Mouse (Mus musculus) neural tube, embryonic 11.5 days (tissue): ENCODE data around the gene Amfr. TPM values are rescaled to one million over a fixed set of nuclear protein-coding genes. Genes with fewer than 3 reads are reported as not detected.

Experiments used
- ATAC-seq: fragments of 200-750 bp; cut with Nextera tagmentation; 2 replicates; pipeline ENCODE4 v1.8.0; 2017; ENCODE audit warnings: moderate number of reproducible peaks, mild to moderate bottlenecking, moderate TSS enrichment, moderate library complexity; ENCODE audit not compliant: insufficient read depth, low FRiP score, low TSS enrichment
- DNase-seq: peaks from one replicate; pipeline ENCODE4 v3.0.0-alpha.2; 2015; ENCODE audit warnings: low spot score
- H3K27ac ChIP-seq: fragments of 300-500 bp; sonication (generic); 2 replicates; pipeline ENCODE4 v1.5.1; 2014; ENCODE audit warnings: low read depth, mild to moderate bottlenecking, low read length
- H3K27me3 ChIP-seq: fragments of 300-500 bp; sonication (generic); 2 replicates; pipeline ENCODE4 v1.6.1; 2014; ENCODE audit warnings: mild to moderate bottlenecking, low read length, mixed read lengths; ENCODE audit not compliant: control insufficient read depth, insufficient read depth
- H3K36me3 ChIP-seq: fragments of 300-500 bp; sonication (generic); 2 replicates; pipeline ENCODE4 v1.6.1; 2014; ENCODE audit warnings: mild to moderate bottlenecking, low read length, moderate library complexity, mixed read lengths; ENCODE audit not compliant: control insufficient read depth, insufficient read depth
- H3K4me1 ChIP-seq: fragments of 300-500 bp; sonication (generic); 2 replicates; pipeline ENCODE4 v1.6.1; 2014; ENCODE audit warnings: low read length, mixed read lengths; ENCODE audit not compliant: control insufficient read depth, insufficient read depth
- H3K4me2 ChIP-seq: fragments of 300-500 bp; sonication (generic); 2 replicates; pipeline ENCODE4 v1.6.1; 2014; ENCODE audit warnings: low read depth, mild to moderate bottlenecking, moderate library complexity
- H3K4me3 ChIP-seq: fragments of 300-500 bp; sonication (generic); 2 replicates; pipeline ENCODE4 v1.5.1; 2014; ENCODE audit warnings: low read depth, low read length
- H3K9ac ChIP-seq: fragments of 300-500 bp; sonication (generic); 2 replicates; pipeline ENCODE4 v1.6.1; 2014; ENCODE audit warnings: mild to moderate bottlenecking, low read length
- H3K9me3 ChIP-seq: fragments of 300-500 bp; sonication (generic); 2 replicates; pipeline ENCODE4 v1.6.1; 2016; ENCODE audit warnings: low read length; ENCODE audit not compliant: control insufficient read depth
- WGBS: fragments of 180-500 bp; shearing (Covaris S2); extraction: QIAGEN DNeasy Blood & Tissue Kit; methylation state at CpG from one replicate; pipeline ENCODE4 v1.1.7; 2014; 5-methylcytosine and 5-hydroxymethylcytosine counted together
- microRNA-seq: library from miRNA; unstranded; fragments of <30 nt; microRNA quantifications from one replicate; pipeline ENCODE4, GENCODE M21; 2016
- polyA plus RNA-seq: library from polyadenylated mRNA; unstranded; fragments of >200 nt; fragmentation: Nextera tagmentation; extraction: Ambion mirVana; gene quantifications from 2 replicates; pipeline ENCODE4 v1.2.1, GENCODE M21; 2014

Amfr gene
- polyA plus RNA-seq, 1 experiment from 2014 or later = 58.8 TPM

DNA sequence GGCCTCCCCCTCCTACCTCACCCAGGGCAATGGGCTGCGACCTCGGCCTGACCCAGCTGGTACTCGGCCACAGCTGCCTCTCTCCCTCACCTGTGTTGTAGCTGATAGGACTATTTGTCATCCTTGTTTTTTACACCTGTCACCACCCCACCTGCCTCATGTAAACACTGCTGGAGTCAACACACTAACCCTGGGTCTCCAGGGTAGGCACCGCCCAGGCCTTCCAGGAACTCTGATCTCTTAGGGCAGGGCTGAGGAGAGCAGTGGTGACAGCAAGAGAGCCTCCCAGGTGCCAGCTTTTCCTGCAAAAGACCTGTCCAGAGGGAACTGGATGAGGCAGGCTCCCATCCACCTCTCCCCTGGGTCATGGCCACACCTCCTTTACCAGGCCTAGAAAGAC is 83.4 kb downstream of the Amfr start:
- ATAC-seq = no peak

GRCm38 (mm10) chr8:93925513-93925912 is 87.1 kb downstream of the Amfr start:
- Histone ChIP-seq H3K4me1 (no peaks in the 10 kb centered on the region), H3K27ac (no peak overlapping the region), H3K36me3 (no peaks in the 10 kb centered on the region), H3K9ac (no peak overlapping the region), H3K4me2 (no peak overlapping the region), H3K27me3 (no peaks in the 10 kb centered on the region), H3K9me3 (no peaks in the 10 kb centered on the region), H3K4me3 (no peak overlapping the region)
- ATAC-seq (no peak), DNase-seq (no peak)
- WGBS = 21% methylated on average over 3 of the region's 3 CpGs

More for the DNA sequence above, 83.4 kb downstream of the Amfr start:
- H3K27me3 ChIP-seq = no peaks in the 10 kb centered on the region
- H3K9me3 ChIP-seq = no peaks in the 10 kb centered on the region
- WGBS = 90% methylated on average over 4 of the region's 4 CpGs
- no peak overlapping the region for H3K27ac ChIP-seq
- H3K4me1 ChIP-seq = no peaks in the 10 kb centered on the region
- H3K9ac ChIP-seq = no peak overlapping the region
- DNase-seq = no peak
- no peaks in the 10 kb centered on the region for H3K36me3 ChIP-seq
- no peak overlapping the region for H3K4me3 ChIP-seq
- no peak overlapping the region for H3K4me2 ChIP-seq

- Histone ChIP-seq H3K27me3 (no peaks in the 10 kb centered on the region), H3K4me2 (no peak overlapping the region), H3K36me3 (no peaks in the 10 kb centered on the region), H3K9ac (no peak overlapping the region), H3K9me3 (no peaks in the 10 kb centered on the region), H3K27ac (no peak overlapping the region), H3K4me3 (no peak overlapping the region), H3K4me1 (0 out of 2 replicates have a peak, but pooled peaks cover 2% of the 10 kb centered on the region)
- 78% methylated on average over 7 of the region's 7 CpGs for WGBS
- DNase-seq (no peak), ATAC-seq (no peak)
Observed at GRCm38 (mm10) chr8:93923897-93924334, 88.7 kb downstream of the Amfr start.

Small RNA genes lying within 50 kb of the gene (microRNA-seq; reads per million reads assigned to microRNA genes)
- gene Gm24159 = not detected

Other genes starting within 250 kb of the Amfr start
- 33.8 and 39.0 TPM in 2 replicates for gene Gnao1, start 202.9 kb downstream of the Amfr start, polyA plus RNA-seq
- gene Nudt21, start 24.2 kb upstream of the Amfr start, polyA plus RNA-seq = 160 and 162 TPM in 2 replicates
- gene Ogfod1, start 24.4 kb upstream of the Amfr start, polyA plus RNA-seq = 12.5 and 14.2 TPM in 2 replicates
- 17.6 and 18.0 TPM in 2 replicates for gene Bbs2, start 86.1 kb upstream of the Amfr start, polyA plus RNA-seq
- gene Mt4, start 124.4 kb upstream of the Amfr start, polyA plus RNA-seq = not detected in 2 replicates
- gene Mt3, start 139.8 kb upstream of the Amfr start, polyA plus RNA-seq = 8.9 and 9.8 TPM in 2 replicates
- gene Mt2, start 159.8 kb upstream of the Amfr start, polyA plus RNA-seq = 21.2 and 29.9 TPM in 2 replicates
- gene Mt1, start 166.2 kb upstream of the Amfr start, polyA plus RNA-seq = 78.2 and 78.5 TPM in 2 replicates
- 118 and 121 TPM in 2 replicates for gene Nup93, start 201.7 kb upstream of the Amfr start, polyA plus RNA-seq